Mouse (Mus musculus): ENCODE data around the gene Csnk2a2.

- TF ChIP-seq CTCF (IDR thresholded peaks at IDR 0.05; ENCODE audit: control insufficient read depth, insufficient read depth, insufficient replicate concordance, low read depth, low read length) (no peak), POLR2A (IDR thresholded peaks at IDR 0.05; ENCODE audit: control insufficient read depth, low read depth, low read length) (no peak)
These were observed 15.0 kb upstream of the Csnk2a2 start for GRCm38 (mm10) chr8:95504835-95505234.

Measured in testis, adult 2 months (tissue).